Mouse (Mus musculus) embryonic facial prominence, embryonic 11.5 days (tissue): ENCODE results near the gene Dntt. TPM values are rescaled to one million over a fixed set of nuclear protein-coding genes. Genes with fewer than 3 reads are reported as not detected.
A peak's percentile ranks its signal among the peaks of the same experiment; 100 is the strongest.

ENCODE experiments used
- ATAC-seq: fragments of 200-750 bp; cut with Nextera tagmentation; replicated peaks from 2 replicates; pipeline ENCODE4 v1.8.0; 2017; ENCODE audit warnings: low read depth; ENCODE audit not compliant: insufficient number of reproducible peaks, low FRiP score, low TSS enrichment
- DNase-seq: peaks from one replicate; pipeline ENCODE4 v3.0.0-alpha.2; 2015; ENCODE audit warnings: low spot score
- H3K27ac ChIP-seq: fragments of 300-500 bp; sonication (generic); replicated peaks from 2 replicates; pipeline ENCODE4 v1.5.1; 2014; ENCODE audit warnings: mild to moderate bottlenecking, low read depth, low read length, control low read depth
- H3K27me3 ChIP-seq: fragments of 300-500 bp; sonication (generic); 2 replicates; pipeline ENCODE4 v1.6.1; 2014; ENCODE audit warnings: mild to moderate bottlenecking, low read length, moderate library complexity, mixed read lengths; ENCODE audit not compliant: control insufficient read depth, insufficient read depth
- H3K36me3 ChIP-seq: fragments of 300-500 bp; sonication (generic); replicated peaks from 2 replicates; pipeline ENCODE4 v1.6.1; 2014; ENCODE audit warnings: low read depth, mild to moderate bottlenecking, low read length, moderate library complexity, mixed read lengths; ENCODE audit not compliant: control insufficient read depth, insufficient read depth
- H3K4me1 ChIP-seq: fragments of 300-500 bp; sonication (generic); 2 replicates; pipeline ENCODE4 v1.6.1; 2014; ENCODE audit warnings: low read length, mixed read lengths; ENCODE audit not compliant: control insufficient read depth, insufficient read depth
- H3K4me2 ChIP-seq: fragments of 300-500 bp; sonication (generic); 2 replicates; pipeline ENCODE4 v1.6.1; 2014; ENCODE audit warnings: low read depth, mild to moderate bottlenecking, control low read depth, low read length, moderate library complexity
- H3K4me3 ChIP-seq: fragments of 300-500 bp; sonication (generic); 2 replicates; pipeline ENCODE4 v1.5.1; 2014; ENCODE audit warnings: low read depth, low read length, control low read depth
- H3K9ac ChIP-seq: fragments of 300-500 bp; sonication (generic); replicated peaks from 2 replicates; pipeline ENCODE4 v1.6.1; 2014; ENCODE audit warnings: mild to moderate bottlenecking, control low read depth, low read length
- H3K9me3 ChIP-seq: fragments of 300-500 bp; sonication (generic); replicated peaks from 2 replicates; pipeline ENCODE4 v1.6.1; 2016; ENCODE audit warnings: mild to moderate bottlenecking, low read length, inconsistent platforms, mixed read lengths; ENCODE audit not compliant: control insufficient read depth
- WGBS: fragments of 180-500 bp; shearing (Covaris S2); extraction: QIAGEN DNeasy Blood & Tissue Kit; methylation state at CpG from one replicate; pipeline ENCODE4 v1.1.7; 2014; 5-methylcytosine and 5-hydroxymethylcytosine counted together
- polyA plus RNA-seq: library from polyadenylated mRNA; unstranded; fragments of >200 nt; fragmentation: Nextera tagmentation; extraction: Ambion mirVana; gene quantifications from 2 replicates; pipeline ENCODE4 v1.2.1, GENCODE M21; 2014

Dntt gene
- polyA plus RNA-seq, 1 experiment from 2014 or later: not detected

DNA sequence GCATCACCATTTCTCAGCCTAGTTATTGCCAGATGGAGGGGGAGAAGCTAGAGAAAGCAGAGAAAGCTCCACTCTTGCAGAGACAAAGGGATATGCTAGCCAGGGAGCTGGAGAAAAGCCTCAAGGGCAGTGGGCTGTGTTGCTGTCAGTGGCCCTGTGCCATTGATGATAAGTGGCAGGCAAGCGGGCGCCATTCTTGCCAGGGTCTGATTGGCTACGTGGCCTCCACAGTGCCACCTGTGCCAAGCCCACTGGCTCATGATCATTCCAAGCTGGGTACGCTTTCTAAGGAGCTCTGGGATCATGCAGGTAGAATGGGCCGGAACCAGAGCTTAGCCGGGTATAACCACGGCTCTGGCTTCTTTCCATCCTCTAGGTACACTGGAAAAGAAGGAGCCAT, 71.8 kb downstream of the Dntt start:
- Histone ChIP-seq H3K4me1 (no peaks in the 10 kb centered on the region), H3K4me2 (no peak overlapping the region), H3K27me3 (no peaks in the 10 kb centered on the region), H3K27ac (no peak overlapping the region), H3K9ac (no peak overlapping the region), H3K4me3 (no peak overlapping the region), H3K9me3 (no peaks in the 10 kb centered on the region), H3K36me3 (no peaks in the 10 kb centered on the region)
- 84% methylated on average over 7 of the region's 7 CpGs for WGBS
- DNase-seq: no peak
- no peak for ATAC-seq

GRCm38 (mm10) chr19:41101390-41101789, 72.3 kb downstream of the Dntt start:
- no peaks in the 10 kb centered on the region for H3K9me3 ChIP-seq
- no peaks in the 10 kb centered on the region for H3K36me3 ChIP-seq
- H3K4me2 ChIP-seq: no peak overlapping the region
- H3K4me1 ChIP-seq: no peaks in the 10 kb centered on the region
- H3K9ac ChIP-seq: no peak overlapping the region
- DNase-seq (no peak), ATAC-seq (no peak)
- no peak overlapping the region for H3K4me3 ChIP-seq
- no peaks in the 10 kb centered on the region for H3K27me3 ChIP-seq
- 88% methylated on average over 8 of the region's 8 CpGs for WGBS
- no peak overlapping the region for H3K27ac ChIP-seq

DNA sequence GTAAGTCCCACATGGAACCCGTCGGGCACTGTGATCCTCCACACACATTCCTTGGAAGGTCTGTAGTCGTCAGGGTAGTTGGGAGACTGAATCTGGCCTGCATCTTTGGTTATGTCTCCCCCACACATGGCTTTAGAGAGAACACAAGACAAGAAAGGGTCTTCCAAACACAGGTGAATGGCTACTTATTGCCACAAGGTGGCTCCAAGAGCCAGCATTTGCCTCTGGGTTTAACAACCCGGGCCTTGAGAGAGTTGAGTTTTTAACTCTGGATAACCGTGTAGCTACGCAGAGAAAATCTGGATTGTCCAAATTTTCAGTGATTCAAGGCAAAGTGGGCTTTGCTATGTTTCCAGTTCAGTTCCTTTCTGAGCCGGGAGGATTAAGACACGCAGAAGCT, 75.8 kb downstream of the Dntt start:
- no peaks in the 10 kb centered on the region for H3K27me3 ChIP-seq
- no peak overlapping the region for H3K9ac ChIP-seq
- no peak overlapping the region for H3K4me3 ChIP-seq
- H3K4me1 ChIP-seq: no peaks in the 10 kb centered on the region
- no peaks in the 10 kb centered on the region for H3K9me3 ChIP-seq
- 50% methylated on average over 8 of the region's 8 CpGs for WGBS
- DNase-seq (peak; percentile 70), ATAC-seq (no peak)
- H3K4me2 ChIP-seq: no peak overlapping the region
- no peaks in the 10 kb centered on the region for H3K36me3 ChIP-seq
- H3K27ac ChIP-seq: no peak overlapping the region

DNA sequence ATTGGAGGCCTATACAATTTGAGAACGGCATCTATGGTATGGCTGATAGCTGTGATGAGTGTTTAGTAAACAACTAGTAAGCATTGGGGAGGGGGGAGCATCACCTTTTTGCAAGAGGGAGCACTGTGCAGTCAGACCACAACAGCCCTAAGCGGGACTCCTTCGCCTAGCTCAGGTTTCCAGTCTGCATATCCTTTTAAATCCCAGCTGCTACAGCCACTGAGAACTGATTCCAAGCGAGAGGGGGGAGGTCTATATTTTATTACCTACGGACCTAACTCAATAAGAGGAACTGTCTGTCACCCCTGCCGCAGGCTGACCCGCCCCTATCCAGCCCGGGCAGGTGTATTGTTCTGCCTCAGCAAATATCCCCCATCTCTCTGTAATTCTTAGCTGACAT, 78.5 kb downstream of the Dntt start:
- H3K9me3 ChIP-seq: no peaks in the 10 kb centered on the region
- no peak overlapping the region for H3K4me3 ChIP-seq
- H3K4me1 ChIP-seq: no peaks in the 10 kb centered on the region
- H3K36me3 ChIP-seq: no peaks in the 10 kb centered on the region
- H3K4me2 ChIP-seq: no peak overlapping the region
- no peaks in the 10 kb centered on the region for H3K27me3 ChIP-seq
- 64% methylated on average over 8 of the region's 8 CpGs for WGBS
- no peak for DNase-seq
- ATAC-seq: 0 out of 2 replicates have a peak, but pooled peaks have one; percentile 22
- no peak overlapping the region for H3K9ac ChIP-seq
- no peak overlapping the region for H3K27ac ChIP-seq

DNA sequence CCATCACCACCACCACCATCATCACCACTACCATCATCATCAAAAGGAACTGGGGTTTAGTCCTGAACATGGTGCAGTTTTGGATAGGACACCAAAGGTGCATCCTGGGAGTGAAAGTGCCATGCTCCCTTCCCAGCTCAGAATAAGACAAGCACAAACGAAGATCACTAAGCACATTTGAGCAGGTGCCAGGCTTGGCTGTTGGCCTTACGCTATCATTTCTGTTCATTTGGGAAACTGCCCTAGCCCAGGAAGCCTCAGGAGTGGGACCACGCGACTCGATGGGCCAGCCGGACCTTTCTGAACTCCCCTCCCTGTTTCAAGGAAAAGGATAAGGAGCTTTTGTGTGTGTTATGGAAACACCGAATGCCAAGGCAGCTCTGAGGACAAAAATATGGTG, 79.6 kb downstream of the Dntt start:
- no peak for ATAC-seq
- no peaks in the 10 kb centered on the region for H3K27me3 ChIP-seq
- no peaks in the 10 kb centered on the region for H3K9me3 ChIP-seq
- H3K9ac ChIP-seq: no peak overlapping the region
- no peak overlapping the region for H3K4me2 ChIP-seq
- no peak for DNase-seq
- H3K36me3 ChIP-seq: no peaks in the 10 kb centered on the region
- H3K4me1 ChIP-seq: no peaks in the 10 kb centered on the region; the same call in 1 of the 2 replicates
- 93% methylated on average over 7 of the region's 7 CpGs for WGBS
- H3K4me3 ChIP-seq: no peak overlapping the region
- no peak overlapping the region for H3K27ac ChIP-seq

Other genes with a start within 250 kb of the Dntt start
- gene Ccnj, start 198.0 kb upstream of the Dntt start, polyA plus RNA-seq: 36.3 and 40.0 TPM in 2 replicates
- 19.6 and 23.1 TPM in 2 replicates for gene Zfp518a, start 134.6 kb upstream of the Dntt start, polyA plus RNA-seq
- gene Blnk, start 34.7 kb upstream of the Dntt start, polyA plus RNA-seq: 1.2 and 1.4 TPM in 2 replicates
- gene Opalin, start 47.8 kb downstream of the Dntt start, polyA plus RNA-seq: not detected in 2 replicates
- 0.06 and 0.31 TPM in 2 replicates for gene Tll2, start 177.6 kb downstream of the Dntt start, polyA plus RNA-seq
- 171 and 174 TPM in 2 replicates for gene Tm9sf3, start 234.7 kb downstream of the Dntt start, polyA plus RNA-seq